Mouse (Mus musculus) left cerebral cortex, adult 18-20 months (tissue): ENCODE measurements at regions not wholly inside any gene's neighbourhood (a gene's known extent, or its start where the extent isn't known, plus 50 kb on each side); places are given as distances from the start of the nearest gene placed in this dataset.

ENCODE experiments used
- DNase-seq, 2 experiments: peaks; one replicate each; pipeline ENCODE4 v3.0.0; 2021 to 2022; ENCODE audit warnings: low spot score in 2 of 2, mixed read lengths in 1 of 2

DNA sequence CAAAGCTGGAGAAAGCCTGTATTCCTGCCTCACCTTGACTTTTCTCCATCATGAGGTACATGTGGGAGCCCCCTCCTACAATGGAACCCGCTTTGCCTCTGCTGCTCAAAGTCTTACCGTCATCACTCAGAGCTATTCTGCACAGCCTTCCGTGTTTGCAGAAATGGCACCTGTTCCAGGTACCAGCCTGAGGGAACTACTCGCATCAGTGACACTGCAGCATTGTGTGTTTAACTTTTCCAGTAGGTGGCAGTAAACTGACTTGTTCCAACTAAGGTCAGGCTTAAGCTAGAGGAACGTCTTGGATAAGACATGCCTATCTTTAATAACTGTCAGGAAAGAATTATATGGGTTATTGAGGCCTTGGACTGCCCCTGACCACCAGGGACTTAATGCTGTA lies 71.4 kb downstream of the Fam173b start:
- no peak for DNase-seq

DNA sequence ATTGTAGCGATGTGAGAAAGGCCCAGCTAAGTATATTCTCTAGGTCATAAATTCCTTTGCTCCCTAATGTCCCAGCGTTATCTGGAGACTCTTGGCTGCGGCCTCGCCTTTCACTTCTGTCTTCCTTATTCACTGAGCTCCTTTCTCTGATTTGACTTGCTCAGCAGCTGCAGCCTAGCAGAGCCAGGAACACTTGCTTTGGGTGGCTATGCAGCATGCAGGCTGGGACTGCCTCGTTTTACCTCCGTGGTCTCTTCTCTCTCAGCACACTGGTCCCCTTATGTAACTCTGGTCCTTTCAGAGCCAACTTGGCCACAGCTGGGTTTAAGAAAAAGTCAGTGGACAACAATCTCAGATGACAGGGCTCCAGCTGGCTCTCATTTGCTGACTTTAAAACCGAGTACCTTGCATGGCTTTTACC lies 75.1 kb downstream of the Fam173b start:
- no peak for DNase-seq

DNA sequence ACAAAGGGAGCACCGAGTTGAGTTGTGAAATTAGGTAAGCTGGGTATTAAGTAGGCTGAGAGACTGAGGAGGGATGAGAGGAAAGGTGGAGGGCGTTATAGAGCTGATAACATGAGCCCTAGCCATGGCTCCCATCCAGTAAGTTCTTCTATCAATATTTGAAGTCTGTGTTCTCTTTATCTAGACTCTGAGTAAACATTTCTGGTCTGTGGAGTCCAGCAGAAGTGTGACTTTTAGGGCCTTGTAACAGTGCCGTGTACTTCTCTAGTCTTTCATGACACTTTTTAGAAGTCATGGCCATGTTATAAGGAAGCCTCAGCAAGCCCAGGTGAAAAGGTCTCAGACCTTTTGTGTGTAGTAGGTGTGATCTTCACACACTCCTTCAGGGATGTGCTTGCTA lies 91.5 kb downstream of the Fam173b start:
- no peak for DNase-seq

DNA sequence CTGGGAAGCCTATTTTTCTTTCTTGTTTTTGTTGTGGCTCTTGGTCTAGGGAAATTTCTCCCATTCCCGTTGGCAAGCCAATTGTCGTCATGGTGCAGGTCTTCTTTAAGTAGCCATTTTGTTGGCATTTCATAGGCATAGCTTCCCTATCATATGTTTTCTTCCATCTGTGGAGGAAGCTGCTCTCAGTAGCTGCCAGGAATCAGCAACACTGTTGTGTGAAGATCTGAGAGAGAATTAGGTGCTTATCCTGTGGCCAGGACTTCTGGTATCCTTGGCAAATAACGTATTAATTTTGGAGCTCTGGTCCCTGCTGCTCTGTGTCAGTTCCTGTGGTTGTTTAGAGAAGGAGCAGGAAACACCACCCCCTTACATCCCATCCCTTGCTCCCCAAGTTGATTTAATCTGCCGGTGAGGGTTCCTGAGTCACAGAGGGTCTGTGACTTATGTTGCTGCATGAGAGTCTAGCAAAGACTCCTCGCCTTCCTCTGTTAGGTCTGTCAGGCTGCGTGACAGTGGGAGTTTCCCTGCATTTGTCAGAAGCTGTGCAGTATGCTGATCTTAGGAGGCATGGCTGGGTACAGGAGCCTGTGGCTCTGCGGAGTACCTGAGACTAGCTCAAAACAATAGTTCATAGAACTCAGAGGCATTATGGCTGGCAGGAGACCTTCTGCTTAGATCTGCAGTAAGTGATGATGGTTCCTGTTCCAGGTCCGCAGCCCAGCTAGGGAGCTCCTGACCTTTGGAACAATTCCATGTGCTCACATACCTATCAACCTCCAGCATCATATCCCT lies 93.4 kb downstream of the Fam173b start:
- no peak for DNase-seq

DNA sequence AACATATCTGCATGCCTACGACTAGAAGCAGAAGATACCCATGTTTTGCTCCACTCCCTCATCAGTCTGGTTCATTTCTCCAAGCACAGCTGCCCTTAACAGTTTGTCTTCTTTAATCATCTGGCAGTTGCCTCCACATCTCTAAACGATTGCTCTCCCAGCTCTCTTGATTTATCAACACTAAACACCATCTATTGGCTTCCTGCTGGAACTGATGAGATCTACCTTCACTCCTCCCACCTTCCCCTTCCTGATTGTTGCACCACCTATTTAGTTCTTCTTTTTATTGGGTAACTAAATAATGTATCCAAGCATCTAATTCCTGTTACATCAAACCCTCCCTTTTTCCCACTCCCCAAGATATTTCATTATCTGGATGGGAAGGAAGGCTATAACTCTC lies 101.7 kb downstream of the Fam173b start:
- DNase-seq = no peak

DNA sequence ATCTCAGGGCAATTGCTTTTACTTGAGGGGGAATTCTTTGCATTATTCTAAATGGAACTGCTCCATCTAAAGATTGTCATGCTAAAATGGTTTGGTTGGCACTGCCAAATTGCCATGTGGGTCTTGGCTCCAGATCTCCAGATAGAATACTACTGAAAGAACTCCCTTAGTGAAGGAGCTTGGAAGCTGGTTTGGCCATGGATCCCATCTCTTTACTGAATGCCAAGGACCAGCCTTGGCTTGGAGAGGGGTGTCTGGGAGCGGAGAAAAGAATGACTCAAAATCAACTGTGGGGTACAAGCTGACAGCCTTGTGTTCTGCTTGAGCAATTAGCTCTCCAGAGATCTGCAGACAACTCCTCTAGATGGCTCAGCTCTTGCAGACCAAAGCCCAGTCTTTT lies 105.8 kb downstream of the Fam173b start:
- no peak for DNase-seq

DNA sequence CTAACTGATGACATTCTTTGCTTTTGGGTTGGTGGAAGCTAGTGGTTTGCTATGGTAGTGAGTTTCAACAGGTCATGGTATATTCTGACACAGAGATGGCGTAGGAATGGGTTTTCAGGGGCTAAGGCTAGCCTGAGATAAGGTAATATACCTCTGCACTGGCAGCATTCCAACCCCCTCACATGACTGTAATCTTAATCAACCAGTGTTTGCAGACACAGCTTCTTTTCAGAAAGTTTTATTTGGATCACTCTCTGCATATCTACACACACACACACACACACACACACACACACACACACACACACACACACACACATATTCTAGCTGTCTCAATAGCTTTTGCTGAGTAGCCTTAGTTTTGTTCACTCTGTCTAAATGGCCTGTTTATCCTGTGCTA lies 119.4 kb downstream of the Fam173b start:
- no peak for DNase-seq

DNA sequence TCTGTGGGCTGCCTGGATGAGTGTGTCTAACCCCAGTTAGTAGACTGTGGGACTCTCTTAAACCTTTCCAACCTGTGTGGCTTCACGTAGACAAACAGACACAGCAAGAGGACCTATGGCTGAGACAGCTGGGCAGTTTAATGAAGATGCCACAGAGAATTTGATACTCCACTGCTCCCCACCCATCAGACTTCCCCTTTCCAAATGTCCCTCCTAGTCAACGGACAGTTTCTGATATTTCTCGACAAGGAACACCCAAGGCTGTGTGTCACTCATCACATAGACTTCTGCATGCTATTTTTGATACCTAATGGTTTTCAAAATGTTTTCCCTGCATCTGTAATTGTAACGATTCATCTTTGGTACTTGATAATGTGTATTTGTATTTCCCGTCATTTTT lies 120.8 kb downstream of the Fam173b start:
- no peak for DNase-seq

DNA sequence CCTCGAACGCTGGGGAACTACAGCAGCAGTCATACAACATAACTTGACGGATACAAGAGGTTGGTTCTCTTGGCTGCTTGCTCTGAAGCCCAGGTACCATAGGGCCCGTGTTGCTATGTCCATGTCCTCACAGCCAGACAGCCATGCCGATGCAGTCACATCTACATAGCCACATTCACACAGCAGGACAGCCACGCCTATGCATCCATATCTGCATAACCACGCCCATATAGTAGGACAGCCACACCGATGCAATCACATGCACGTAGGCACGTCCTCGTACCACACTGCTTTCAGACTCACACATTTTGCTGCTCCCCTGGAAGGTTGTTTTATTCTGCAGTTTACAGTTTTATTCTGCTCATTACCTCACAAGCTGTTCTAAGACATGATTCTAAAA lies 122.6 kb downstream of the Fam173b start:
- DNase-seq = no peak

DNA sequence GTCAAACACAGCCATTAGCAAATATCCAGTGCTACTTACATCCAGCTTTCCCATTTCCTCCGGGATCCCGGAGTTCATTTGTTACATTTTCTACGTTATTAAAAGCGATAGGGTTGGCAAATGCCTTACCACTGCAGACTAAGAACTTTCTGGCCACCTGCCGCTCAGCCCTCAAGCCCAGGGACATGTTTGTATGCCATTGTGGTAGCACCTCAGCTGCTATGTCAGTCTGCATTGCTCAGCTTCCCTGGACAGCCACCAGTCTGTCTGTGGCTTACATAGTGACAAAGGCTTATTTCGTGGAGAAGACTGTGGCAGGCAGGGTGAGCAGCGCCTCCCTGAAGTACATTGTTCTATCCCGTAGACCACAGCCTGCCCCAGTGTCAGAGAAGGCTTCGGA lies 127.5 kb downstream of the Fam173b start:
- DNase-seq = no peak

DNA sequence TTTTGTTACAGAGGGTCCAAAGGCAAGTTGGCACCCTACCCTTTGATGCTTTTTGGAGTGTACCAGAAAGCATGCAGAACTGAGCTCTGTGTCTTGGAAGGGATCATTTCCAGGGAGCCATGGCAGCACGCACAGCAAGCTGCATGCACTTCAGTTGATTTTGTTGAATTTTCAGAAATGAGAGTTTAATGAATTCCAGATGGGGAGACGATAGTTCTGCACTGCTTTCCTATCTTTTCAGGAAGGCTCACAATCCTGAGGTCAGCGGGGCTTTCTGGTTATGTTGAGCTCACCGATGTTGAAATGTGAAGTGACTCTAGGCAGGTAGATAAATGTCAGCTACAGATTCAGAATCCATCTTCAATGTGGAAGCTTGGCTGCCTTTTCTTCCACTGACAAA lies 140.0 kb downstream of the Fam173b start:
- DNase-seq = no peak

DNA sequence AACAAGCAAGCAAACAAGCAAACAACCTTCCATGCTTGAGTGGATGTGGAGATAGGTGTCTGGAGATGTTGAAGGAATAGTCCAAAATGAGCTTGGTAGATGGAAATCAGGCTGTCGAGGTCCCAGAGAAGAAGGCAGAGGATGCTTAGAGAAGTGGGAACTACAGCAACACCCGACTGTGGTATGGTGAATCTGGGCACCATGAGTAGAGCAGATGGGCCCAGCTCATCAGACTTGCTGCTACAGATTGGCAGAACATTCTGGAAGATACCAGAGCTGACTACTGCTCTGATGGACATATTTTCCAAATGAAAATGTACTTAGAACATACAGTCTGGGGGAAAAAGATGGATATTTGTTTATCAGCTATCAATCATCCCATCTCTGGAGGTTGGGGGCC lies 142.9 kb downstream of the Fam173b start:
- DNase-seq = no peak

DNA sequence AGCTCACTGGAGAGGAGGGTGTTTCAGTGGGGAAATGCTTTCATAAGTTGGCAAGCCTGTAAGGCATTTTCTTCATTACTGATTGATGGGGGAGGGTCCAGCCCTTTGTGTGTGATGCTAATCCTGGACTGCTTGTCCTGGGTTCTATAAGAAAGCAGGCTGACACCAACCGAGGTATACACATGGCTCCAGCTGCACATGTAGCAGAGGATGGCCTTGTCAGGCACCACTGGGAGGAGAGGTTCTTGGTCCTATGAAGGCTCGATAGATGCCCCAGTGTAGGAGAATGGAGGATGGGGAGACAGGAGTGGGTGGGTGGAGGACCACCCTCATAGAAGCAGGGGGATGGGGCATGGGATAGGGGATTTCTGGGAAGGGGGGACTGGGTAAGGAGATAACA lies 151.0 kb downstream of the Fam173b start:
- no peak for DNase-seq

DNA sequence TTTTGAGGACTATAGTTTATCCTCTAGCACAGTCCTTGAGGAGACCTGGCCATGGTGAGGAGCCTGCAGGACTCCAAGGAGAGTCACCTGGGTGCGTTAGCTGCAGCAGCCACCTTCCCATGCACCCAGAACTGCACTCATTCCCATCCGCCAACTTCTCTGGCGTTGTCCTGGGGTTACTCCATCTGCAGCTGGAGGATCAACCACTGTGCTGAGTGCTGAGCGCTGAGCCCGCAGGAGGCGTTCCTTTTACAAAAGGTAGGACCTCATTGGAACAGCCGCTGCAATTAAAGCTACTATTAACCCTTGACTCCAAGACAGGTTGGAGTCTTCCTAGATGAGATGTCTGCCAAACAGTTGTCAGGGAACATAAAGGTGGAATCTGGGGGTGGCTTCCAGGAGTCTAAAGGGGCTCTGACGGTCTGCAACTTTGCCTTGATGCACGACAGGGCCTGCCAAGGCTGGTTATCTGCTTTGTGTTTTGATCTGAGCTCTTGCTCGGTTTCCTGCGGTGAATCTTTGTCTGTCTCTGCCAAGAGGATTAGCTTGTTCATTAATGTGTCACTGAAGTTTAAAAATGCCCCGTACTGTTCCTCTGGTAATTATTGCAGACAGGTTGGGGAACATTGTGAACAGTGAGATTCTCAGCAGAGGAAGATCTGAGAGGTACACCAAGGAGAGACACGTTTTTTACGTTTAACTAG lies 152.1 kb downstream of the Fam173b start:
- no peak for DNase-seq

DNA sequence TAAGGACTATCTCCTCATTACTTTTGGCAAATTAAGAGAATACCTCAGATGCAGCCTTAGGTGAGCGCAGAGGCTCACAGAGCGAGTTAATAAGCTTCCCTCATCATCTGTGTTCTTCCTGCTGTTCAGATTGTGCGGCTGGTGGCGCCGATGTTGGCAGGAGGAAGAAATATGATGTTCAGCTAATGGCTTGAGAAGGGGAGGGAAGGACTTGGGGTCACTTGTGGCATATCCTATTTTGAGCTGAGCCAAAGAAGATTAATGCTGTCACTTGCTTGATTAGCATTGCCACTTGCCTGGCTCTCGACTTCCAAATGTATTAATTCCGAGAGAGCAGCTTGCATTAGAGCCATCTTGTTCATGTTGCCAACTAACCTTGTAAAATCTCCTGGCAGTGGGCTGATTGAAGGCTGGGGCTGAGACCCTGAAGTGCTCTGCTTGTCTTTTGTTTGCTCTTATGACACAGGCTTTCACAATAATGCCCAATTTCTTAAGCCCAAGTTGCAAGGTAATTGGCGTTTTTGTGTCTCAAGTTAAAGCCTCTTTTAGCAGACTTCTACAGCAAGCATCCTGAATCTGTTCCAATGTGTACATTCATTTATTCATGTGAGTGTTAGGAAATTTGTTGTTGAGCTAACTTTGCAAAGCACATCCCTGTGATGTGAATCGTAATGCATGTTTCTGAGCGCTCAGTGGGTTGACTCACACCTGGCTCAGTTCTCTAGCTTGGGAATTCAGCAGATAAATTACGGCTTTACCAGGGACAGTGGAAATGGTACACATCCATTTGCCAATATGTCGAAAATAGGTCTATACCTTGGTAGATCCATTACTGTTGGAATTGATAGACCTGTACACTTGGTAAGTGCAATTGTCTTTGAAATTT lies 167.6 kb downstream of the Fam173b start:
- DNase-seq = no peak

DNA sequence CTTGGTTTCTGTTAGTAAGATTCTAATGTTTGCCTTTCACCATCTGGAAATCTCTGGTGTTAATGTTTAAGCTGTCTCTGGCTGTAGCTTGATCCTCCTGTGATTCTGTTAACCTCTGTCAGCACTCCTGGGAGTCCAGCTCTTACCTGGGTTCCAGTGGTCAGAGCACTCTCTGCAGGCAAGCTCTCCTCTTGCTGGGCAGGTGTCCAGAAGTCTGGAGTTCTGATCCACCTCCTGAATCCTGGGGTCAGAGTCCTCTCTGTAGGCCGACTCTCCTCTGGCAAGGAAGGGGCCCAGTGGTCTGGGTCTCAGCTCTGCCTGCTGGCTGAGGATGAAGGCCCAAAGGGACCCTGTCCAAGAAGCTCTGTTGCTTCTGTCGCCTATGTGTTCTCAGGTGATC lies 181.4 kb downstream of the Fam173b start:
- DNase-seq = no peak

DNA sequence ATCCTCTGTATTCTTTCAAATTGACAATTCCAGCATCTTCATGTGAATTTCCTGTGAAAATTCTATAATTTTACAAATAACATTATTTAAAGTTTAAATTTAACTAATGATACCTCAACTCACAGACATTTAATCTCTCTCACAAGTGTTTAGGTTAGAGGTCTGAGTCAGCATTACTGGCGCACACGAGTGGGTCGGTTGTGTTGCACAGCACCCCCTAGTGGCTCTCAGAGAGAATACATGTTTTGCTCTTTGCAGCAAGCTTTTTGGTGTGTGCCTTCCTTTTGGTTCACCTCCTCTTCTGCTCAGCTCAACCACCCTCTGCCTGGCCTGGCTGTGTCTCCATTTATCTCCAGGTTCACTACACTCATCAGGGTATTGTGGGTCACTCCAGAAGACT lies 183.4 kb downstream of the Fam173b start:
- DNase-seq = no peak

DNA sequence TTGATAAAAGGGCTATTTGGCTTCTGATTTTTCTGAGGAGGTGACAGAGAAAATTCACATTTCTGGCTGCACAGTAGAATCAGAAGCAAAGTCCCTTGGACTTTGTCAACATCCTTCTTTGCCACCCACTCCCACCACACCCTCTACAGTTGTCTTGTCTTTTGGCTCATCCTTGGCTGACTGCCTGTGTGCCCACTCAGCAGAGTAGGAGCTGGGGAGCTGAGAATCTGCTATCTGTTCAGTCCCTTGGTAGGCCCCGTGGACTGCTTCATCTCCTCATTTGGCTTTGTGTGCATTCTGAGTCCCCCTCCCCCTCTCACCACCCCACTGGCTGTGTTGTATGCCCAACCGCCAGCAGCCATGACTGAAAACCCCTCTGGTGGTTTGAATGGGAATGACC lies 197.2 kb downstream of the Fam173b start:
- peak; percentile 75 to 86 for DNase-seq

DNA sequence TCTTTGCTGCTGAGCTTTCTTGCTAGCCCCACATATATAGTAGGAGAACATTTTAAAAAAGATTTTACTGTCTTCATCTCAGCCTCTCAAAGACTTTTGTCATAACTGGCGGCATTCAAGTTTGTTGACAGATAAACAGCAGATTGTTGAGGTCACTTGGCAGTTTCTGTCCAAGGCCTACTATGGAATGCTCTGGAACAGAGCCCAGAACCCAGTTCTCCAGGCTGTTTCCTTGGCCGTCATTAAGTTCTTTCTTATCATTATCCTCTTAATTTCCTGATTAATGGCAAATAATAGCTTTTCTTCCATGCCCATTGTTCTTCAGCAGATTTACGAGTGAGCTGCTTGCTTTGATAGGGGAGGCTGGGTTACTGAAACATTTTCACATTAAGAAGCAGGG lies 203.9 kb downstream of the Fam173b start:
- DNase-seq = no peak

DNA sequence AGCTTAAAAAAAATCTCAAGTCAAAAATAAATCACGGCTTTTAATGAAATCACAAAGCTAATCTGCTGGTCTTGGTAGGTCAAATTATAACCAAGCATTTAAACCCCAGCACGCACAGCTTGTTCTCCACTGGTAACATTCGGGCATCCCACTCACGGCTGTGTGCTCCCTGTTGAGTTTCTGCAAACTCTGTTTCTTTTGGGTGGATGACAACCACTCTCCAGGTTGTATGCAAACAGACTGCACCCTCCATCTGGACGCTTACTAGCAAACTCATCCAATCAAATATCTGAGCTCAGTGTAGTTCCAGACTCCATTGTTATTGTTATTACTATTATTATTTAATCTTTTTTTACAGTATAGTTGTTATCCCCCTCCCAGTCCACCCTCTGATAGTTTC lies 213.9 kb downstream of the Fam173b start:
- DNase-seq = no peak

DNA sequence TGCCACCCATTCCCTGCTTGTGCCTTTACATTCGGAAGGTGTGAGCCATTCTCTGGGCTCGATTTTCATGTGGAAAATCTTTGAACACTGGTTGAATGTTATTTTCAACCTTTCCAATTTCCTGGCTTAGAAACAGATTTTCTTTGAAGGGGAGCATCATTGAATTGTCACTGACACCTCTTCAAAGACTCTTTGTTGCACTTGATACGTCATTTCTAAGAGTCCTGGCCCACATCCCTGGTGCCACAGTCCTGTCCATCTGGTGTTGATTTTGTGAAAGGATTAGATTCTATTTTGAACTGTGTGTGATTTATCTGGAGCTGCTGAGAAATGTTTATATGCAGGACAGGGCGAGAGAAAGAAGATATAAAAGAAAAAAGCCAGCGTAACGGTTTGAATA lies 217.6 kb downstream of the Fam173b start:
- DNase-seq = no peak

DNA sequence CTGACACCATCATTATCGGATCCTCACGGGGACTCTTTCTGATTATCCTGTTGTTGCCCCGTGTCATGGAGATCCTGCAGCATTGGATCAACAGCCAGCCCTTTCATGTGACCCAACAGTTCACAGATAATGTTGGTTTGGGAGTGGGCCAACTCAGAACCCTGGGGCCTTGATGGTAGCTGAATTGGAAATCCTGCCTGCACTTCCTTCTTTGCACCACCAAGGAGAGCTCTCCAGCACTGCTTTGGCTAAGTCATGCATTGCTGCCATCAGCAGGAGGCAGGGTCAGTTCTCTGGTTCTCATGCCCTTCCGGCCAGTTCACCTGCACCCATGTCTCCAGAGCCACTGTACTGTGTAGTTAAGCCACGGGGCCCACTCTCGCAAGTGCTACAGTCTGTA lies 225.6 kb downstream of the Fam173b start:
- no peak for DNase-seq
